Mouse (Mus musculus) forebrain, embryonic 11.5 days (tissue): ENCODE measurements at regions not wholly inside any gene's neighbourhood (a gene's known extent, or its start where the extent isn't known, plus 50 kb on each side); places are given as distances from the start of the nearest gene placed in this dataset.

Experiments used
- ATAC-seq: fragments of 200-750 bp; cut with Nextera tagmentation; replicated peaks from 2 replicates; pipeline ENCODE4 v1.8.0; 2017; ENCODE audit warnings: moderate TSS enrichment; ENCODE audit not compliant: low FRiP score
- DNase-seq: peaks from one replicate; pipeline ENCODE4 v3.0.0-alpha.2; 2017; ENCODE audit warnings: low spot score
- H3K27ac ChIP-seq: fragments of 300-500 bp; sonication (generic); 2 replicates; pipeline ENCODE4 v1.5.1; 2014; ENCODE audit warnings: low read depth, low read length
- H3K27me3 ChIP-seq: fragments of 300-500 bp; sonication (generic); 2 replicates; pipeline ENCODE4 v1.6.1; 2014; ENCODE audit warnings: mild to moderate bottlenecking, low read length, mixed read lengths; ENCODE audit not compliant: control insufficient read depth, insufficient read depth
- H3K36me3 ChIP-seq: fragments of 300-500 bp; sonication (generic); 2 replicates; pipeline ENCODE4 v1.6.1; 2014; ENCODE audit warnings: mild to moderate bottlenecking, low read length, moderate library complexity, mixed read lengths; ENCODE audit not compliant: control insufficient read depth, insufficient read depth
- H3K4me1 ChIP-seq: fragments of 300-500 bp; sonication (generic); replicated peaks from 2 replicates; pipeline ENCODE4 v1.6.1; 2014; ENCODE audit warnings: low read length, mixed read lengths; ENCODE audit not compliant: control insufficient read depth, insufficient read depth
- H3K4me2 ChIP-seq: fragments of 300-500 bp; sonication (generic); 2 replicates; pipeline ENCODE4 v1.6.1; 2014; ENCODE audit warnings: low read depth, mild to moderate bottlenecking, low read length, moderate library complexity, mixed read lengths; ENCODE audit not compliant: severe bottlenecking
- H3K4me3 ChIP-seq: fragments of 300-500 bp; sonication (generic); 2 replicates; pipeline ENCODE4 v1.5.1; 2014; ENCODE audit warnings: low read depth, low read length
- H3K9ac ChIP-seq: fragments of 300-500 bp; sonication (generic); 2 replicates; pipeline ENCODE4 v1.6.1; 2014; ENCODE audit warnings: low read length
- H3K9me3 ChIP-seq: fragments of 300-500 bp; sonication (generic); 2 replicates; pipeline ENCODE4 v1.6.1; 2016; ENCODE audit warnings: low read length, mixed read lengths; ENCODE audit not compliant: control insufficient read depth
- WGBS: fragments of 180-500 bp; shearing (Covaris S2); extraction: QIAGEN DNeasy Blood & Tissue Kit; methylation state at CpG from one replicate; pipeline ENCODE4 v1.1.7; 2014; 5-methylcytosine and 5-hydroxymethylcytosine counted together

DNA sequence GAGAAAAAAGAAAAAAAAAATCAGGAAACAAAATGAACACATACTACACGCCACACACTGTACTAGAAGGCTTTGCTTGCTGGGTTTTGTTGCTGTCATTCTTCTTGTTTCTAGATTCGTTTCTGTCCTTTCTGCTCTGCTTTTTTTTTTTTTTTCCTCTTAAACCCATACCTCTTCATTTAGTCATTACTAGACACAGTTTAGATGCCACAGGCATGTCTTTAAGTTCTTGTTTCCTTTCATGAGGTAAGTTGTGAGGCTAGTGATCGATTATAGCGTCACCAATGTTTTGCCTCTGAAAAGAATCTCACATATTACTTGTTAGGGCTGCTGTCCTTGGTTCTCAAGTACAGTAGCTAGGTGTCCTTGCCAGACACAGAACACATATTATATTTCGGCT is 168.3 kb upstream of the Atp2b1 start:
- no peak overlapping the region for H3K4me3 ChIP-seq
- ATAC-seq (no peak), DNase-seq (no peak)
- no peaks in the 10 kb centered on the region; the same call in 1 of the 2 replicates for H3K4me1 ChIP-seq
- no peaks in the 10 kb centered on the region for H3K27me3 ChIP-seq
- H3K9ac ChIP-seq: no peak overlapping the region
- H3K4me2 ChIP-seq: no peak overlapping the region
- H3K36me3 ChIP-seq: no peaks in the 10 kb centered on the region
- WGBS: 84% methylated on average over 5 of the region's 5 CpGs
- no peaks in the 10 kb centered on the region for H3K9me3 ChIP-seq
- H3K27ac ChIP-seq: no peak overlapping the region

DNA sequence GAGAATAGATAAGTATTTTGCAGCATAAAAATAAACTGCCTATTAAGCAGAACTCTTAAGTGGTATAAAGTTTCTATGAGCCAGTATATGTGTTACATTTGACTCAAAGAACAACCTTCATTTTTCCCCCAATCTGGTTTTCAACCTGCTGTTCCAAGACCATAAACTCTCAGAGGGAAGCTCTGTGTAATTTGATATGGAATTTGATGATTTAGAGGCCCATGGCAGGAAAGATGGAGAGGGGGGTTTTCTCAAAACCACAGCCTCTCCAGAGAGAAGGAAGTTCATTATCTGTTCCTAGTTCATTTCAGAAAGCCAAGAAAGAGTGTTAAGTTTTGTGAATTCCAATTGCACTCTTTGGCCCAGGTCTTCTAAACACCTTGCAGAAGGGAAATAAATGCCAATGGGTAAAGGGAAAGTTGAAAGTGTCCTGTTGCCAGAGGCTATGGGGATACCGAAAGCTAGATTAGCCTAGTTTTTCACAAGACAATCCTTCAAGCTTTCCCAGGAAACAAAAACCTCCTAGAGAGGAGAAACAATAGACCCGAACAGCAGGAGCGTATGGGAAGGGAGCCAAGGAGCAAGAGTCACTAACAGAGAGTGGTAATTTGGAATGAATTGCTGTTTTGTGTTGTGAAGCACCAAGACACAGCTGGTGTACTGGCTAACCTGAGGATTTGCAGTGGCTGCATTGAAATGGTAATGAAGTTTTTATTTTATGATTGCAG is 165.2 kb upstream of the Atp2b1 start:
- H3K9me3 ChIP-seq: no peaks in the 10 kb centered on the region
- H3K36me3 ChIP-seq: no peaks in the 10 kb centered on the region
- DNase-seq (no peak), ATAC-seq (peak; percentile 80)
- peaks cover 3% of the 10 kb centered on the region; the same call in 1 of the 2 replicates for H3K27me3 ChIP-seq
- 3% methylated on average over 3 of the region's 3 CpGs for WGBS
- no peak overlapping the region for H3K4me3 ChIP-seq
- H3K9ac ChIP-seq: no peak overlapping the region
- no peak overlapping the region for H3K27ac ChIP-seq
- H3K4me2 ChIP-seq: no peak overlapping the region; the same call in 1 of the 2 replicates
- H3K4me1 ChIP-seq: no peaks in the 10 kb centered on the region; the same call in 1 of the 2 replicates

DNA sequence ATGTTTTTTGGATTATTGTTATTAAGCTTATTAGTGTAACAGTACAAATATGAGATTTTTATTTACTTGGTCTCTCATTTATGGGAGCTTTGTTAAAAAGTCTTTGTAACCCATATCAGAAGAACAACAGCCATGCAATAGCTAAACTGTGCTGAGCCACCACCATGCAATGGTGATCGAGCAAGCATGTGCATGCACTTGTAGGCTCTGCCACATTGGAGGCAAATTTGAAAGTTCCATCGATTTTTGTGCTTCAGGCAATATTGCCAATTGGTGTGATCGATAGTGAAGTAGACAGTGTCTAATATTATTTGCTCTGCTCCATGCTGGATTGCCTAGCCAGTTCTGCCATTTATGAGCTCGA is 164.6 kb upstream of the Atp2b1 start:
- ATAC-seq (peak; percentile 63), DNase-seq (no peak)
- Histone ChIP-seq H3K9me3 (no peaks in the 10 kb centered on the region), H3K9ac (no peak overlapping the region), H3K27ac (no peak overlapping the region), H3K4me1 (no peaks in the 10 kb centered on the region; the same call in 1 of the 2 replicates), H3K4me3 (no peak overlapping the region), H3K27me3 (peaks cover 3% of the 10 kb centered on the region; the same call in 1 of the 2 replicates), H3K4me2 (no peak overlapping the region), H3K36me3 (no peaks in the 10 kb centered on the region)
- WGBS: 35% methylated on average over 4 of the region's 4 CpGs

DNA sequence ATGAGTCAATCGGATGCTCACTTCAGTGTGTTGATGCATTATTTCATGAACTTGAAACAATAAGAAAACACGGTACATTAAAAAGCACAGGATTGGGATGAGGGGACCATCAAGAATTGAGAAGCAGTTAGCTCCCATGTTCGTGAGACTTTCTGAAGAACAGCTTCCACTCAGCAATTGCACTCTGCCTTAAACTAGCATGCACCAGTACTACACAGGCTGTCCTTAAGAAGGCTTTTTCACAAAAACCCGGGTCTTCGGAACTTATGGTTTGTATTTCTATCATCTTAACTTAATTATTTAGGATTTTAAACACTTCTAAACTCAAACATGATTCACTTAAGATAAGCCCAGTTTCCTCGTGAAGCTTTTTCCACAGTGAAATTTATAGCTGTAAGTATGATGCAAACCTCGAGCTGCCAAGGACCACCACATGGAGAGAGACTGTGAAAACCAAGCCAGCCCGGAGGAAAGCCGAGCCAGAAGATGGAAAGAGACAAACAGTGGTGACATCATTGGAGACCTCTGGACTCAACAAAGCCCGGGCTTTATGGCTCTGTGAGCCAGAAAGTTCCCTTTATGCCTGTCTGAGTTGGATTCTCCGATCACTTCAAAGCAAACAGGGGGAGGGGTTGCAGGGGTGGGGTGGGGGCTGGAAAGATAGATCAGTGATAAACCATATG is 162.7 kb upstream of the Atp2b1 start:
- no peaks in the 10 kb centered on the region for H3K9me3 ChIP-seq
- no peak overlapping the region for H3K9ac ChIP-seq
- H3K4me1 ChIP-seq: no peaks in the 10 kb centered on the region; the same call in 1 of the 2 replicates
- peaks cover 3% of the 10 kb centered on the region; the same call in 1 of the 2 replicates for H3K27me3 ChIP-seq
- no peak overlapping the region for H3K4me3 ChIP-seq
- H3K36me3 ChIP-seq: no peaks in the 10 kb centered on the region
- H3K4me2 ChIP-seq: no peak overlapping the region
- no peak overlapping the region for H3K27ac ChIP-seq
- no peak for DNase-seq
- 59% methylated on average over 11 of the region's 11 CpGs for WGBS
- ATAC-seq: no peak

DNA sequence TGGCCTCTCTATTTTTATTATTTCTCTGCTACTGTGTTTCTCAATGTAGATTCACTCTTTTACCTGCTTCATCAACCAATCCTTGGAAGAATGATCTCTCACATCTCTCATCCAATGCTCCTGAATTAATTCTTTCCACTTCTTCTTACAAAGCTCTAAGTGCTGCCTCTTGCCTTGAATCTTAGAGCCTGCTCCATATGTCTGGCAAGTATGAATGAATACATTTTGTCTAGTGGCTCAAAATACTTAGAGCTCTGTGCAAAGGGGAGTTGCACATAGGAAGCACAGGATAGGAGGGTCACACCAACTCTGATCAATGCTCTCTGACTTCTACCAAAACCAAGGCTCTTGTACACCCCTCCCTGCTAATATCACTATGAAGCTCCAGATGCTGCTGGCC is 153.1 kb upstream of the Atp2b1 start:
- no peaks in the 10 kb centered on the region for H3K36me3 ChIP-seq
- no peaks in the 10 kb centered on the region for H3K27me3 ChIP-seq
- no peak overlapping the region for H3K4me2 ChIP-seq
- DNase-seq (no peak), ATAC-seq (no peak)
- no peak overlapping the region for H3K27ac ChIP-seq
- no peak overlapping the region for H3K4me3 ChIP-seq
- no peak overlapping the region for H3K9ac ChIP-seq
- no peaks in the 10 kb centered on the region for H3K4me1 ChIP-seq
- H3K9me3 ChIP-seq: no peaks in the 10 kb centered on the region

DNA sequence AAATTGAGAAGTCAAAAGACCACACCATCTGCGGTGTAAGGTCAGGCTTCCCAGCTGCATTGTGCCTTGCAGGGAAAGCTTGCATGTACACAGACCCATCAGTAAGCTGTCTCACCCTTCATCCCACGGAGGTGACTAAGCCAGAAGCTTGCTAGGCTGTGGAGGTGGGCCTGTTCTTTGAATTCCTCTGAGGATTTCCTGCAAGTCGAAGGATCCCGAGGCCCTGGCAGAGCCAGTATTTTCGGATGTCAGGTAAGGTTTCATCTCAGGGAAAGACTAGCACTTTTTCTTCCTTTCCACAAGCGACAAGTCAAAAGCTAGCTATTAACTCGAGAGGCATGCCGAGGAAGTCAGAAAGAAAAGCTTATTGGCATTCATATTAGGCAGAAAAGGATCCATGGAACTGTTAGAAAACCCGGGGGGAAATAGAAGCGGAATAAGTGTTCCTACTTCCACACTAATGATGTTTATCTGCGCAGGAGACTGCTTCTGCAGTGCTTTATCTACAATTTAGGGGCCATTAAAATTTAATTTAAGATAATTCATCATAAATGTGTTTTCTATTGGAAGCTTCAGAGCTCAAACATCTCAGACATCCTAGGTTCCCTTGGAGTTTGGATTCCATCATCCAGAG is 148.3 kb upstream of the Atp2b1 start:
- H3K4me1 ChIP-seq: no peaks in the 10 kb centered on the region
- H3K27ac ChIP-seq: no peak overlapping the region
- no peak overlapping the region for H3K9ac ChIP-seq
- no peak overlapping the region for H3K4me2 ChIP-seq
- no peaks in the 10 kb centered on the region for H3K9me3 ChIP-seq
- 74% methylated on average over 11 of the region's 11 CpGs for WGBS
- H3K4me3 ChIP-seq: no peak overlapping the region
- no peak for DNase-seq
- ATAC-seq: no peak
- no peaks in the 10 kb centered on the region for H3K36me3 ChIP-seq
- H3K27me3 ChIP-seq: no peaks in the 10 kb centered on the region

DNA sequence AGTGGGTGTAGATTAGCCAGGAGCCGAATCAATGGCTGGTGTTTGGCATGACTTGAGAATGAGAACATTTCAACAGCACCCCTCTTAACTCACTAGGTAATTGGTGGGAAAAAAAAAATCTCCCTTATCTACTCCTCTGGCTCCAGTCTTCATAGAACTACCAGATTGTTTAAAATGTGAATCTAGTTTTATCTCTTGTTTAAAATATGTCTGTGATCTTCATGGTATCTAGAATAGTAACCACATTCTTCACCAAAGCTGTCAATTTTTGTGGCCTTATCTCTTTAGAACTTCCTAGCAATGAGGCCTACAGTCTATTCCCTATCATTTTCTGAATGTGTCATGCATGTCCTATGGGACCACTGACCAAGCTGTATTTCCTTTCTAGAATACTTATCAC is 134.4 kb upstream of the Atp2b1 start:
- ATAC-seq: no peak

DNA sequence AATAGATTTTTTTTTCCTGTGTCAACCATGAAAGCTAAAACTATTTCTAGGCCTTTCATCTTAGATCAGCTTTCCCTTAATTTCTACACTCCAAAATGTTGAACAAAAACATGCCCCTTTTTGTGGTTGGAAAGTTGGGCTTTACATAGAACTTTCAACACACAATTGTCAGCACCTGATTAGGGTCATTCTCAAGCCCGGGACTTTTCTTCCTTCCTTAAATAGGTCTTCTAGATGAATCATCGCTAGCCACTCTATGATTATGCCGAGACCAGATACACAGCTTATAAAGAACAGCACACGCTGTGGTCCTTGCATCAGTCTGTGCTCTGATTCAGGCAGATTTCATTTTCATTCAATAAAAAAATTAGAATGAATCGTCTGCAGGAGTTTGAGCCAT is 133.3 kb upstream of the Atp2b1 start:
- no peaks in the 10 kb centered on the region for H3K4me1 ChIP-seq
- no peak overlapping the region for H3K9ac ChIP-seq
- no peaks in the 10 kb centered on the region for H3K36me3 ChIP-seq
- DNase-seq (no peak), ATAC-seq (no peak)
- no peaks in the 10 kb centered on the region for H3K27me3 ChIP-seq
- no peaks in the 10 kb centered on the region for H3K9me3 ChIP-seq
- H3K27ac ChIP-seq: no peak overlapping the region
- no peak overlapping the region for H3K4me2 ChIP-seq
- no peak overlapping the region for H3K4me3 ChIP-seq
- 87% methylated on average over 5 of the region's 5 CpGs for whole genome bisulfite sequencing

More for the DNA sequence above, 134.4 kb upstream of the Atp2b1 start:
- Histone ChIP-seq H3K27me3 (no peaks in the 10 kb centered on the region), H3K4me3 (no peak overlapping the region), H3K9ac (no peak overlapping the region), H3K36me3 (no peaks in the 10 kb centered on the region), H3K9me3 (no peaks in the 10 kb centered on the region), H3K4me2 (no peak overlapping the region), H3K4me1 (no peaks in the 10 kb centered on the region), H3K27ac (no peak overlapping the region)
- DNase-seq: no peak
- WGBS: 95% methylated on average over 1 of the region's 1 CpGs
